Mouse (Mus musculus): ENCODE results near the gene Hap1. TPM values are rescaled to one million over a fixed set of nuclear protein-coding genes. Genes with fewer than 3 reads are reported as not detected.
"Not testable (repeated sequence)": the region's sequence is repeated elsewhere in the genome, so short reads cannot be mapped to it uniquely, and the experiment has no call there.

The Hap1 gene
- polyA plus RNA-seq, 1 experiment from 2014 or later: 105 TPM

DNA sequence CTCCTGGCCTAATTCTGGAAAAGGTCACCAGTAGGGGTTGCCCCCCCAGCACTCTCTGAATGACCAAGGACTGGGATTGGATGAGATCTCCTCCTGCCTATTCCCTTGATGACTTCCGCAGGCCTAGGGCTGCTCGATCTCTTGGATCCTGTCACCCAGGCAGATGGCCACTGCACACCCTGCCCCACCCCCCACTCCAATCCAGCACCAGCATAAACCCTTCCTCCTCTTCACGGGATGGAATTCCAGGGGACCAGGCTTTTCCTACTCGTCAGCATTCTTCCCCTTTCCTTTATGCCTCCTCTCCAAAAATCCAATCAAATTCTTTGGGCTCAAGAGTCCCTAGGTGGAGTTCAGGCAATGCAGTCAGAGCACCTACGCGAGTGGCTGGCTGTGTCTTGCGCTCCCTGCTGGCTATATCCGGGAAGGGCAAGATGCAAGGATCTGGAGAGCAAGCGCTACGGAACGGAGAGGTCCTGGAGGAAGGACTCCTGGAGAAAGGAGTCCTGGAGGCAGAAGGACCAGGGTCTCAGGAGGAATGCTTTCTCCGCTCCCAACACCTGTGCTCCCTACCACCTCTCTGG, 7.1 kb upstream of the Hap1 start:
- peak; percentile 41; the same call in 1 of the 2 replicates for ATAC-seq (ENCODE audit: low FRiP score)
- Histone ChIP-seq H3K27me3 (ENCODE audit: control insufficient read depth, insufficient read depth, low read length) (peaks cover 3% of the 10 kb centered on the region; the same call in 1 of the 2 replicates), H3K36me3 (replicated peaks; ENCODE audit: control insufficient read depth, insufficient read depth) (no peaks in the 10 kb centered on the region), H3K27ac (no peak overlapping the region), H3K9ac (no peak overlapping the region), H3K4me3 (replicated peaks; ENCODE audit: low read length) (no peak overlapping the region), H3K9me3 (ENCODE audit: control insufficient read depth, low read length) (no peaks in the 10 kb centered on the region), H3K4me2 (replicated peaks) (no peak overlapping the region), H3K4me1 (replicated peaks; ENCODE audit: control insufficient read depth, insufficient read depth, low read length) (no peaks in the 10 kb centered on the region)
- WGBS: 20% methylated on average over 12 of the region's 12 CpGs
- peak; percentile 64 for DNase-seq (ENCODE audit: low spot score)

DNA sequence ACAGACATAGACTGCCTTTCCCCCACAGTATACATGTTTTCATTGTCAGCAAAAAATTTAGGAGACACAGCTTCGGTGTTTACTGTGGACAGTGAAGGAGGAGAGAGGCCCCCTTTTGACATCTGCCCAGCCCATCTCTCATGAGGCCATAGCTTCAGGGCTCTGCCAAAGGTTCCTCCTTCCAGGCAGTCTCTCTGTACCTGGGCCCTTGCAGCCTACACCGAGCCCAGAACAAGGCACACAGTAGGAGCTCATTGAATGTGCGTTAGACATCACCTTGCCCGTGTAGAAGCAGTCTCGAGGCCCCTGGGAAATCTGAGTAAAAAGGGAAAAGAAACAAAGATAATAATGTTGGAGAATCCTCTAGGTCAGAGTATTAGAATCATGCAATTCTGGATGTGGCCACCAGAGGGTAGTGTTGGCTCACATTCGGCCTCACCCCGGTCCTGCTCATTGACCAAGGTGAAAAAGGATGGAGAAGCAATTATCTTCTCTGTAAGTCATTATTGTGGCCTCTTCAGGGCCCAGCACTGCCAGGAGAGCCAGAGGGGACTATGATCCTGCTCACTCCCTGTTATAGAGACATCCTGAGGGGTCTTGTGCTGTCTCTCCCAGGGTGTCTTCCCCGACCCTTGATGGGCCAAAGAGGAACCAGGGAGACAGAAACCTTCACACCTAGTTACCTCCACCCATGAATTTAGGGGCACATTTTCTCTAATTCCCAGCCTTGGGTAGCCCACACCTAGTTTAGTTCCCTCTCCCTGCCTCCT, 6.5 kb upstream of the Hap1 start:
- H3K27ac ChIP-seq: no peak overlapping the region

DNA sequence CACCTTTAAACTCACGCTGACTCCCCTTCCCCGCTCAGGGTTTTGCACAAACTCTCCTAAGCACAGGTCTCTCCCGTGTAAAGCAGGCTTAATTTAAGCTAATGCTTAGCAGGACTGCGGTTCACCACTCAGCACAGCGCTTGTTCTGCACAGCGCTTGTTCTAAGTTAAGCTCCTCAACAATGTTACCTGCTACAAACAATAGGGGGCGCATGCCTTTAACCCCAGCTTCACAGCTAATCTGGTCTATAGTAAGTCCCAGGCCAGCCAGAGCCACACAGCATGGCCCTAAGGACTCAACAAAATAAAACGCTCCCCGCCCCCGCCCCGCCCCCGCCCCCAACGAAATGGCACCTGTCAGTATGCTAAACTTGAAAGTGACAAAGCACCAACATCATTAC, 5.1 kb upstream of the Hap1 start:
- not testable (repeated sequence) for H3K9ac ChIP-seq; H3K36me3 ChIP-seq (replicated peaks; ENCODE audit: control insufficient read depth, insufficient read depth); ATAC-seq (ENCODE audit: low FRiP score); DNase-seq (ENCODE audit: low spot score); H3K27me3 ChIP-seq (ENCODE audit: control insufficient read depth, insufficient read depth, low read length); H3K27ac ChIP-seq; H3K9me3 ChIP-seq (ENCODE audit: control insufficient read depth, low read length); H3K4me1 ChIP-seq (replicated peaks; ENCODE audit: control insufficient read depth, insufficient read depth, low read length); H3K4me3 ChIP-seq (replicated peaks; ENCODE audit: low read length); H3K4me2 ChIP-seq (replicated peaks)
- WGBS: no CpG with 5 or more reads among the region's 13 CpGs

More for the DNA sequence above, 6.5 kb upstream of the Hap1 start:
- 11% methylated on average over 8 of the region's 8 CpGs for WGBS
- Histone ChIP-seq H3K36me3 (replicated peaks; ENCODE audit: control insufficient read depth, insufficient read depth) (no peaks in the 10 kb centered on the region), H3K4me3 (replicated peaks; ENCODE audit: low read length) (no peak overlapping the region), H3K9me3 (ENCODE audit: control insufficient read depth, low read length) (no peaks in the 10 kb centered on the region), H3K4me2 (replicated peaks) (no peak overlapping the region), H3K27me3 (ENCODE audit: control insufficient read depth, insufficient read depth, low read length) (peaks cover 3% of the 10 kb centered on the region; the same call in 1 of the 2 replicates), H3K4me1 (replicated peaks; ENCODE audit: control insufficient read depth, insufficient read depth, low read length) (no peaks in the 10 kb centered on the region), H3K9ac (no peak overlapping the region)
- ATAC-seq (ENCODE audit: low FRiP score) (peak; percentile 75; the same call in 1 of the 2 replicates), DNase-seq (ENCODE audit: low spot score) (peak; percentile 90)

DNA sequence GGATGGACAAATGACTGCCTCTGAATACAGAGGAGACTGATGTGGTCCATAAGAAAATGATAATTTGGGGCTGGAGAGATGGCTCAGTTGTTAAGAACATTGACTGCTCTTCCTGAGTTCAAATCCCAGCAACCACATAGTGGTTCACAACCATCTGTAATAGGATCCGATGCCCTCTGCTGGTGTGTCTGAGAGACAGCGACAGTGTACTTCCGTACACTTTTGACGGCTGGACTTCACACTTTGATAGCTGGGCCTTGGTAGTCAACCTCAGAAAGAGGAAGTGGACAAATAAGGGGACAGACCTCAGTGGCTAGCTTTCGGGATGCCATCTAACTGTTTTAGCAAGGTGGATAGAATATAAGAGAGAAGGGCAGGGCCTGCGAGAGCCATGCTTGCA, 4.2 kb upstream of the Hap1 start:
- no peak for DNase-seq (ENCODE audit: low spot score)
- no peaks in the 10 kb centered on the region for H3K9me3 ChIP-seq (ENCODE audit: control insufficient read depth, low read length)
- 79% methylated on average over 6 of the region's 6 CpGs for WGBS
- no peak overlapping the region for H3K27ac ChIP-seq
- H3K36me3 ChIP-seq (replicated peaks; ENCODE audit: control insufficient read depth, insufficient read depth): no peaks in the 10 kb centered on the region
- no peak overlapping the region for H3K4me2 ChIP-seq (replicated peaks)
- H3K9ac ChIP-seq: no peak overlapping the region
- H3K4me3 ChIP-seq (replicated peaks; ENCODE audit: low read length): no peak overlapping the region
- ATAC-seq (ENCODE audit: low FRiP score): no peak
- H3K27me3 ChIP-seq (ENCODE audit: control insufficient read depth, insufficient read depth, low read length): peaks cover 3% of the 10 kb centered on the region; the same call in 1 of the 2 replicates
- peaks cover 3% of the 10 kb centered on the region; the same call in 1 of the 2 replicates for H3K4me1 ChIP-seq (replicated peaks; ENCODE audit: control insufficient read depth, insufficient read depth, low read length)

DNA sequence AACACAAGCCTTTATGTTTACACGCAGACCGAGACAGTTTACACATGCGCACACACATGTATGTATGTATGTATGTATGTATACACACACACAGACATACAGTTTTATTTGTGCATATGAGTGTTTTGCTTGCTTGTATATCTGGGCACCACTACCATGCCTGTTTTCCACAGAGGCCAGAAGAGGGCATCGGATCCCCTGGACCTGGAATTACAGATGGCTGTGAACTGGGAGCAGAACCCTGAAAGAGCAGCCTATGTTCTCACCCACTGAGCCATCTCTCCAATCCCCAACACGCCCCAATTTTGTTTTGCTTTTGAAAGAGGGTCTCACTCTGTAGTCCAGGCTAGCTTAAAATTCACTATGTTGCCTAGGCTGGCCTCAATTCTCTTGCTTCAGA, 1.5 kb upstream of the Hap1 start:
- Histone ChIP-seq H3K9me3 (ENCODE audit: control insufficient read depth, low read length) (no peaks in the 10 kb centered on the region), H3K4me1 (replicated peaks; ENCODE audit: control insufficient read depth, insufficient read depth, low read length) (peaks cover 15% of the 10 kb centered on the region), H3K4me2 (replicated peaks) (no peak overlapping the region), H3K27ac (no peak overlapping the region), H3K9ac (no peak overlapping the region), H3K4me3 (replicated peaks; ENCODE audit: low read length) (no peak overlapping the region), H3K36me3 (replicated peaks; ENCODE audit: control insufficient read depth, insufficient read depth) (no peaks in the 10 kb centered on the region; the same call in 1 of the 2 replicates), H3K27me3 (ENCODE audit: control insufficient read depth, insufficient read depth, low read length) (peaks cover 3% of the 10 kb centered on the region; the same call in 1 of the 2 replicates)
- ATAC-seq (ENCODE audit: low FRiP score): no peak
- WGBS: 56% methylated on average over 5 of the region's 5 CpGs
- no peak for DNase-seq (ENCODE audit: low spot score)

DNA sequence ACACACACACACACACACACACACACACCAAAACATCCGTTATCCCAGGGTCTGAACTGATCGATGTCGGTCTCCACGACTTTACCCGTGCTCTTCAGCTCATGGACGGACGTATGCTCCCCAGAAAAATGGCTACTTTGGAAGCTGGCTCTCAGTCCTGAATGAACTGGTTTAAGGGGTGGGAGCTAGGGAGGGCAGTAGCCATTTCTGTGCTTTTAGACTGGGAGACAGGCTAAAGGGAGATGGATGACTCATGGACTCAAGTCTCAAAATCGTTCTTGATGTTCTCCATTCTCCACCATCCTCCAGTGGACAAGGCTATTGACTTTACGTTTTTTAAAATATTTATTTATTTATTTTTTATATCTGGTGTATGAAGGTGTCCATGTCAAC, 887 bp upstream of the Hap1 start:
- ATAC-seq (ENCODE audit: low FRiP score) (no peak), DNase-seq (ENCODE audit: low spot score) (peak; percentile 30)
- Histone ChIP-seq H3K27me3 (ENCODE audit: control insufficient read depth, insufficient read depth, low read length) (peaks cover 3% of the 10 kb centered on the region; the same call in 1 of the 2 replicates), H3K27ac (no peak overlapping the region), H3K9me3 (ENCODE audit: control insufficient read depth, low read length) (no peaks in the 10 kb centered on the region), H3K9ac (peak overlapping the region; percentile 69; the same call in 1 of the 2 replicates), H3K36me3 (replicated peaks; ENCODE audit: control insufficient read depth, insufficient read depth) (no peaks in the 10 kb centered on the region; the same call in 1 of the 2 replicates), H3K4me3 (replicated peaks; ENCODE audit: low read length) (peak overlapping the region; percentile 71), H3K4me2 (replicated peaks) (peak overlapping the region; percentile 97), H3K4me1 (replicated peaks; ENCODE audit: control insufficient read depth, insufficient read depth, low read length) (peaks cover 18% of the 10 kb centered on the region)
- WGBS: 16% methylated on average over 9 of the region's 9 CpGs

DNA sequence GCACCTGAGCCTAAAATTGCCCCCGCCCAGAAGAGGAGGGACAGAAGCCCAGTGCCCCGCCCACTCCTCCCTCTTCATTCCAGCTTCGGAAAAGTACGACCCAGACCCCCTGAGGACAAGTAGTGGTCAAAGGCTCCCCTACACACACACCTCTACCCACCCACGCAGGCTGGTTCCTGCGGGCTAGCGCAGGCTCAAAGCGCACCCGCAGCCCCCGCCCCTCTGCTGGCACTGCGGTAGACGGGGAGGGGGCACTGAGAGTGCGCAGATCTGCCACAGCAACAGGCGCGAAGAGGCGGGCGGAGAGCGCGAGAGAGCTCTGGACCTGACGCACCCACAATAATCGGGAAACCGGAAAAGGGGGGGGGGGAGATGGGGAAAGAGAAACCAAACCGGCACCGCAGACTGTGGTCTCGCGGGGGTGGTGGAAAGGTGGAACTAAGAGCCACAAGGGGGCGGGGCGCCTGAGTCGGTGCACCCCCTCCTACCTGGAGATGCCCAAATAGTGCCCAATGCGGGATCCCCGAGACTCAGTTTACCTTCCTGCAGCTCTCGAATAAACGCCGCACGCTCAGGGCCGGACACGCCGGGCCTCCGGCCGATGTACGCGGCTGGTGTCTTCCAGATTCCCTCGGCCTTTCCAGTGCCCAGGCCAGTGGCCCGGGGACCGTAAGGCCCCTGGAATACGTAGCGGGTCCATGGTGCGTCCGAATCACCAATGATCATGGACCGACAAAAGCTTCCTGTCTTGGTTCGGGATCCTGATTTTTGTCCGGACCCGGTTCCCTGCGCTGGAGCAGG, 577 bp downstream of the Hap1 start:
- peaks cover 18% of the 10 kb centered on the region for H3K4me1 ChIP-seq (replicated peaks; ENCODE audit: control insufficient read depth, insufficient read depth, low read length)
- peak overlapping the region; percentile 69 for H3K9ac ChIP-seq
- peak overlapping the region; percentile 58 for H3K27ac ChIP-seq
- H3K27me3 ChIP-seq (ENCODE audit: control insufficient read depth, insufficient read depth, low read length): peaks cover 3% of the 10 kb centered on the region; the same call in 1 of the 2 replicates
- H3K4me3 ChIP-seq (replicated peaks; ENCODE audit: low read length): peak overlapping the region; percentile 71
- peaks cover 6% of the 10 kb centered on the region; the same call in 1 of the 2 replicates for H3K36me3 ChIP-seq (replicated peaks; ENCODE audit: control insufficient read depth, insufficient read depth)
- ATAC-seq (ENCODE audit: low FRiP score) (peak; percentile 46; the same call in 1 of the 2 replicates), DNase-seq (ENCODE audit: low spot score) (peak; percentile 57)
- H3K9me3 ChIP-seq (ENCODE audit: control insufficient read depth, low read length): no peaks in the 10 kb centered on the region
- under 1% methylated on average over 53 of the region's 54 CpGs for WGBS
- H3K4me2 ChIP-seq (replicated peaks): peak overlapping the region; percentile 97

DNA sequence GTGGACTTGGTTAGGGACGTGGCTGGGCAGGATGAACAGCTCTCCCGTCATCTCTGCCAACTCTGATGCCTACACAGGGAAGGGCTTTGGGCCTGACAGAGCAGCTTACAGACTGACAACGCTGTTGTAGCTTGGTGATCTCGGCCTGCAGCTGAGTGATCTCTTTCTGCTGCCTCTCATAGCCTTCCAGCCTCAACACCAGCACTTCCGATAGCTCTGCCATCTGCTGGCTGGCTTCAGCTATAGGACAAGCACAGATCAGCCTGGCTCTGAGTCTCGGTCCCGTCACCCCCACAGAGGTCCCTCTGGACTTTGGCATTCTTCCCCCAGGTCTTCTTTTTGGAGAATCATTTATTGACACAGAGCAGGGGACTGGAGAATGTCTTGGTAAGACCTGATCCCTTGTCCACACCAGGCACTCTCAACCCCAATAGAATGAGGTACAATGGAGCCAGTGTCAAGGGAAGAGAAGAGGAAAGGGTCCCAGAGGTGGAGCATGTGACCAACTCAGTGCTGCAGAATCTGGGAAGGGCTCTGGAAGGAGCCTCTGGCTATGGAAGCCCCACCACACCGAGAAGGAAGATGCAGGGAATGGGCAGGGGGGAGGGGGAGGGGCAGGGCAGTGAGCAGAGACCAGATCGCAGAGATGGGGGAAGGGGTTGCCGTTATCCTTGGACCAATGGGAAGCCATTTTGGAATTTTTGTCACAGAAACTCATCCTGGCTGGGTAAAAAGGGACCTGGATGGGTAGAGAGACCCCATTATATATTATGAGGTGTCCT, 3.7 kb downstream of the Hap1 start:
- H3K9ac ChIP-seq: no peak overlapping the region
- 35% methylated on average over 10 of the region's 10 CpGs for WGBS
- no peaks in the 10 kb centered on the region for H3K9me3 ChIP-seq (ENCODE audit: control insufficient read depth, low read length)
- no peak overlapping the region for H3K4me2 ChIP-seq (replicated peaks)
- H3K4me3 ChIP-seq (replicated peaks; ENCODE audit: low read length): no peak overlapping the region
- peaks cover 18% of the 10 kb centered on the region for H3K4me1 ChIP-seq (replicated peaks; ENCODE audit: control insufficient read depth, insufficient read depth, low read length)
- ATAC-seq (ENCODE audit: low FRiP score) (0 out of 2 replicates have a peak, but pooled peaks have one; percentile 16), DNase-seq (ENCODE audit: low spot score) (peak; percentile 68)
- peaks cover 6% of the 10 kb centered on the region; the same call in 1 of the 2 replicates for H3K36me3 ChIP-seq (replicated peaks; ENCODE audit: control insufficient read depth, insufficient read depth)
- H3K27ac ChIP-seq: 0 out of 2 replicates have a peak overlapping the region, but pooled peaks have one; percentile 32
- H3K27me3 ChIP-seq (ENCODE audit: control insufficient read depth, insufficient read depth, low read length): no peaks in the 10 kb centered on the region; the same call in 1 of the 2 replicates

Data from hindbrain, embryonic 14.5 days (tissue).